In genomic region chr4:149049351-149050159, GRCm38 (mm10) we compare ENCODE assay signal across 8 mouse cellular contexts. TPM values are rescaled to one million over a fixed set of nuclear protein-coding genes. Genes with fewer than 3 reads are reported as not detected.
A peak's percentile ranks its signal among the peaks of the same experiment; 100 is the strongest.
DNase-seq lines count a peak whose midpoint lies in the region; ATAC-seq and TF ChIP-seq lines count a peak whose summit lies in the region.

No protein-coding gene starts in this region.

- peak; percentile 50; the same call in 1 of the 2 replicates for ATAC-seq in forebrain, embryonic 13.5 days
- peak; percentile 66; the same call in 1 of the 2 replicates for ATAC-seq in intestine, postnatal 0 days
- peak; percentile 75 for ATAC-seq in lung, embryonic 16.5 days (ENCODE audit: low read depth)
- peak; percentile 75; the same call in 1 of the 2 replicates for ATAC-seq in stomach, embryonic 15.5 days (ENCODE audit: insufficient read depth, low FRiP score, low read depth)
- no peak for ATAC-seq in erythroid progenitor cell, adult 5-6 weeks (replicated peaks; ENCODE audit: low FRiP score, poor library complexity, severe bottlenecking)

- H3K4me3 ChIP-seq in forebrain, embryonic 13.5 days, result no peak overlapping the region
- no peak overlapping the region for H3K4me3 ChIP-seq in intestine, postnatal 0 days (ENCODE audit: low read depth, low read length)
- H3K4me3 ChIP-seq in lung, embryonic 16.5 days (ENCODE audit: low read length), result no peak overlapping the region
- H3K4me3 ChIP-seq in stomach, embryonic 15.5 days (replicated peaks), result peak overlapping the region; percentile 12; the same call in 1 of the 2 replicates
- no peak overlapping the region for H3K4me3 ChIP-seq in layer of hippocampus, adult 2 months

- H3K4me1 ChIP-seq in forebrain, embryonic 13.5 days, result peaks cover 33% of the 10 kb centered on the region
- peaks cover 10% of the 10 kb centered on the region; the same call in 1 of the 2 replicates for H3K4me1 ChIP-seq in intestine, postnatal 0 days (replicated peaks; ENCODE audit: control insufficient read depth, insufficient read depth, low read length)
- peaks cover 25% of the 10 kb centered on the region for H3K4me1 ChIP-seq in lung, embryonic 16.5 days (replicated peaks; ENCODE audit: control insufficient read depth, insufficient read depth, low read length)
- peaks cover 29% of the 10 kb centered on the region for H3K4me1 ChIP-seq in stomach, embryonic 15.5 days

- H3K9ac ChIP-seq in forebrain, embryonic 13.5 days, result no peak overlapping the region; the same call in 1 of the 2 replicates
- no peak overlapping the region for H3K9ac ChIP-seq in intestine, postnatal 0 days (ENCODE audit: low read depth, low read length)
- H3K9ac ChIP-seq in lung, embryonic 16.5 days (ENCODE audit: low read length), result peak overlapping the region; percentile 16; the same call in 1 of the 2 replicates
- no peak overlapping the region for H3K9ac ChIP-seq in stomach, embryonic 15.5 days

- peak; percentile 67 for DNase-seq in retina, postnatal 1 day
- no peak for DNase-seq in retina, embryonic 14.5 days (ENCODE audit: low spot score)
- no peak for DNase-seq in layer of hippocampus, adult 2 months (ENCODE audit: low spot score in 2 of 2)

- peaks cover 29% of the 10 kb centered on the region for H3K27me3 ChIP-seq in forebrain, embryonic 13.5 days
- no peaks in the 10 kb centered on the region for H3K27me3 ChIP-seq in intestine, postnatal 0 days (replicated peaks; ENCODE audit: control insufficient read depth, insufficient read depth, low read length)
- no peaks in the 10 kb centered on the region for H3K27me3 ChIP-seq in lung, embryonic 16.5 days (ENCODE audit: control insufficient read depth, insufficient read depth, low read depth, low read length)
- H3K27me3 ChIP-seq in stomach, embryonic 15.5 days (replicated peaks), result no peaks in the 10 kb centered on the region

- peak overlapping the region; percentile 34 for H3K4me2 ChIP-seq in forebrain, embryonic 13.5 days
- peak overlapping the region; percentile 6; the same call in 1 of the 2 replicates for H3K4me2 ChIP-seq in intestine, postnatal 0 days (replicated peaks; ENCODE audit: low read depth)
- H3K4me2 ChIP-seq in lung, embryonic 16.5 days (ENCODE audit: low read depth, low read length), result peak overlapping the region; percentile 22
- peak overlapping the region; percentile 42 for H3K4me2 ChIP-seq in stomach, embryonic 15.5 days

- WGBS in forebrain, embryonic 13.5 days, result 2% methylated on average over 16 of the region's 16 CpGs
- 19% methylated on average over 16 of the region's 16 CpGs for WGBS in intestine, postnatal 0 days
- WGBS in lung, embryonic 16.5 days, result 9% methylated on average over 16 of the region's 16 CpGs
- WGBS in stomach, embryonic 15.5 days, result 10% methylated on average over 16 of the region's 16 CpGs

- H3K36me3 ChIP-seq in forebrain, embryonic 13.5 days (ENCODE audit: poor library complexity, severe bottlenecking), result no peaks in the 10 kb centered on the region
- H3K36me3 ChIP-seq in intestine, postnatal 0 days (ENCODE audit: control insufficient read depth, insufficient read depth), result no peaks in the 10 kb centered on the region
- H3K36me3 ChIP-seq in lung, embryonic 16.5 days (ENCODE audit: control insufficient read depth, insufficient read depth, low read length), result no peaks in the 10 kb centered on the region
- H3K36me3 ChIP-seq in stomach, embryonic 15.5 days, result no peaks in the 10 kb centered on the region

- H3K27ac ChIP-seq in forebrain, embryonic 13.5 days, result peak overlapping the region; percentile 31; the same call in 1 of the 2 replicates
- no peak overlapping the region for H3K27ac ChIP-seq in intestine, postnatal 0 days (ENCODE audit: low read depth, low read length)
- peak overlapping the region; percentile 76 for H3K27ac ChIP-seq in lung, embryonic 16.5 days (ENCODE audit: low read length)
- peak overlapping the region; percentile 81 for H3K27ac ChIP-seq in stomach, embryonic 15.5 days
- no peak overlapping the region for H3K27ac ChIP-seq in layer of hippocampus, adult 2 months

- no peak for TF ChIP-seq CTCF in intestine, postnatal 0 days (IDR thresholded peaks at IDR 0.05; ENCODE audit: low read depth)
- no peak for TF ChIP-seq CTCF in layer of hippocampus, adult 2 months (conservative IDR thresholded peaks at IDR 0.05)

- no peaks in the 10 kb centered on the region for H3K9me3 ChIP-seq in forebrain, embryonic 13.5 days (replicated peaks)
- no peaks in the 10 kb centered on the region for H3K9me3 ChIP-seq in intestine, postnatal 0 days (ENCODE audit: control insufficient read depth)
- no peaks in the 10 kb centered on the region for H3K9me3 ChIP-seq in lung, embryonic 16.5 days (ENCODE audit: control insufficient read depth, low read length)
- H3K9me3 ChIP-seq in stomach, embryonic 15.5 days, result no peaks in the 10 kb centered on the region

RNA-seq across cellular contexts. Expression of gene Pex14, which starts 50.1 kb away (rescaled TPM):
- polyA plus RNA-seq in forebrain, embryonic 13.5 days (2015; fragmentation: Nextera tagmentation; extraction: Ambion mirVana), result 46.1 and 47.8 TPM in 2 replicates
- polyA plus RNA-seq in intestine, postnatal 0 days (2015; fragmentation: Nextera tagmentation; extraction: Ambion mirVana), result 48.9 and 56.0 TPM in 2 replicates
- 47.5 and 48.8 TPM in 2 replicates for polyA plus RNA-seq in lung, embryonic 16.5 days (2015; fragmentation: Nextera tagmentation; extraction: Ambion mirVana)
- 47.2 and 50.3 TPM in 2 replicates for polyA plus RNA-seq in stomach, embryonic 15.5 days (2015; fragmentation: Nextera tagmentation; extraction: Ambion mirVana)
- total RNA-seq in erythroid progenitor cell, adult 5-6 weeks (2015; ENCODE audit: low replicate concordance), result 3.2 and 5.4 TPM in 2 replicates
- total RNA-seq in erythroid progenitor cell, adult 5-6 weeks (2017; ENCODE audit: low replicate concordance), result 0.91 and 3.0 TPM in 2 replicates
- total RNA-seq in layer of hippocampus, adult 2 months (2021), result 10 to 100 TPM; 47.8 to 48.5 TPM

RNA-seq across cellular contexts. Expression of gene Dffa, which starts 54.4 kb away (rescaled TPM):
- 24.4 and 25.4 TPM in 2 replicates for polyA plus RNA-seq in forebrain, embryonic 13.5 days (2015; fragmentation: Nextera tagmentation; extraction: Ambion mirVana)
- polyA plus RNA-seq in intestine, postnatal 0 days (2015; fragmentation: Nextera tagmentation; extraction: Ambion mirVana), result 26.9 and 28.2 TPM in 2 replicates
- polyA plus RNA-seq in lung, embryonic 16.5 days (2015; fragmentation: Nextera tagmentation; extraction: Ambion mirVana), result 33.2 and 33.9 TPM in 2 replicates
- polyA plus RNA-seq in stomach, embryonic 15.5 days (2015; fragmentation: Nextera tagmentation; extraction: Ambion mirVana), result 33.0 and 35.7 TPM in 2 replicates
- 1.8 and 10.5 TPM in 2 replicates for total RNA-seq in erythroid progenitor cell, adult 5-6 weeks (2015; ENCODE audit: low replicate concordance)
- total RNA-seq in erythroid progenitor cell, adult 5-6 weeks (2017; ENCODE audit: low replicate concordance), result 3.0 and 4.2 TPM in 2 replicates
- 10 to 100 TPM; 47.8 to 54.2 TPM for total RNA-seq in layer of hippocampus, adult 2 months (2021)

Comparison
In these comparisons a context has a peak if more than half of its experiments do, and no peak if none do; other contexts are left out.
1. H3K27ac ChIP-seq: peak in forebrain, embryonic 13.5 days (single experiment), lung, embryonic 16.5 days (single experiment) and stomach, embryonic 15.5 days (single experiment); none in intestine, postnatal 0 days (single experiment) and layer of hippocampus, adult 2 months (single experiment).
2. Peak in every context shown above with its lines, with median percentiles within 50 percentile points of each other: H3K4me2 ChIP-seq.